Comparison of ENCODE assay signal across 7 mouse cellular contexts in the genomic region with DNA sequence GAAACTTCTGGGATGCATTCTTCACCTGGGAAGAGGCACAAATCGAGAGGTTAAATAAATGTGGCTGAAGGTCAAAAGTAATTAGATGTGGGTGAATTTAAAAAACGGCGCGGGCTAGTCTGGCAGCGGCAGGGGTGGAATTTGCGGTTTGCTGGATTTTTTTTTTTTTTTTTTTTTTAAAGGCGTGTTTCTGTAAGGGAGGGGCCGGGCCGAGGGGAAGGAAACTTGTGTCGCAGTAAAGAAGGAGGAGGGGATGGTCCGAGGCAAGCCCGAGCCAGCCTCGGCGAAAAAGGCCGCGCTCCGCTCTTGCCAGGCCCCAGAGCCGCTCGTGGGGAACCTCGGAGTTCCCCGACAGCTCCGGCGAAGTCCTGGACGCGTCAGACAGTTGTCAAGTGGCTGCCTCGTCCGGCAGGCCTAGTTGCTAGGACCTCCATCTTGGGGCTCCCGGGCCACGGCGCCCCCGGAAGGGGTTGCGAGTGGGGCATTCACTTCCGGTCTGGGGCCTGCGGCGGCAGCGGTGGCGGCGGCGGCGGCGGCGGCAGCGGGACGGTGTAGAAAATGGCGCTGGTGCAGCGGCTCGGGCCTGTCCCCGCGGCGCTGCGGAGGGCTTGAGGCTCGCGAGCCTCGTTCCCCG. TPM values are rescaled to one million over a fixed set of nuclear protein-coding genes. Genes with fewer than 3 reads are reported as not detected.
A peak's percentile ranks its signal among the peaks of the same experiment; 100 is the strongest.
DNase-seq lines count a peak whose midpoint lies in the region; ATAC-seq lines count a peak whose summit lies in the region.

Gene Tnrc6a (plus strand): TSS at position 221 of the 634 bp plus-strand sequence.

- peak within 1 kb of the TSS; percentile 100 for H3K4me3 ChIP-seq in intestine, embryonic 15.5 days (replicated peaks)
- peak within 1 kb of the TSS; percentile 98 for H3K4me3 ChIP-seq in midbrain, embryonic 10.5 days

- H3K9ac ChIP-seq in intestine, embryonic 15.5 days: peak within 1 kb of the TSS; percentile 98

- H3K27ac ChIP-seq in intestine, embryonic 15.5 days: peak within 1 kb of the TSS; percentile 96
- H3K27ac ChIP-seq in midbrain, embryonic 10.5 days (replicated peaks): peak within 1 kb of the TSS; percentile 100

- no peaks in the 10 kb centered on the region for H3K27me3 ChIP-seq in intestine, embryonic 15.5 days (replicated peaks)
- no peaks in the 10 kb centered on the region for H3K27me3 ChIP-seq in midbrain, embryonic 10.5 days (ENCODE audit: low read depth, poor library complexity, severe bottlenecking)

- intact Hi-C loops in gastrocnemius, postnatal 36 days (cut with DNase I): no loop called here
- intact Hi-C loops in left cerebral cortex, postnatal 25 days (cut with DNase I): loop anchor here (1.0 to 2.0 kb wide), 2 partner anchors 39 to 57 kb away; no protein-coding TSS in a partner anchor

- DNase-seq in adrenal gland, adult 18-20 months (ENCODE audit: low spot score in 2 of 2): peak; percentile 93
- DNase-seq in embryo, embryonic 11 days: peak; percentile 94
- peak; percentile 91 to 96 for DNase-seq in gastrocnemius, postnatal 36 days
- peak; percentile 94 to 95 for DNase-seq in left cerebral cortex, postnatal 25 days (ENCODE audit: low spot score in 2 of 2)
- peak; percentile 96 for DNase-seq in midbrain, embryonic 10.5 days (ENCODE audit: low spot score)
- peak; percentile 89 for DNase-seq in right cerebral cortex, postnatal 4 days

- no peaks in the 10 kb centered on the region for H3K36me3 ChIP-seq in intestine, embryonic 15.5 days
- H3K36me3 ChIP-seq in midbrain, embryonic 10.5 days: peaks cover 22% of the 10 kb centered on the region

- peaks cover 9% of the 10 kb centered on the region; the same call in 1 of the 2 replicates for H3K4me1 ChIP-seq in intestine, embryonic 15.5 days (replicated peaks)
- H3K4me1 ChIP-seq in midbrain, embryonic 10.5 days: peaks cover 25% of the 10 kb centered on the region

- WGBS in intestine, embryonic 15.5 days: 0% methylated on average over 52 of the region's 55 CpGs
- 0% methylated on average over 54 of the region's 55 CpGs for WGBS in midbrain, embryonic 10.5 days

- no peaks in the 10 kb centered on the region for H3K9me3 ChIP-seq in intestine, embryonic 15.5 days
- H3K9me3 ChIP-seq in midbrain, embryonic 10.5 days (replicated peaks): no peaks in the 10 kb centered on the region

- ATAC-seq in intestine, embryonic 15.5 days: peak; percentile 98

- H3K4me2 ChIP-seq in intestine, embryonic 15.5 days (replicated peaks): peak within 1 kb of the TSS; percentile 61

RNA-seq across cellular contexts. Expression of gene Tnrc6a, which starts in this region (rescaled TPM):
- total RNA-seq in adrenal gland, adult 18-20 months (2021): 10 to 100 TPM; 39.7 to 45.9 TPM
- 10 to 100 TPM; 15.5 to 22.5 TPM for total RNA-seq in gastrocnemius, postnatal 36 days (2021)
- 27.2 and 38.3 TPM in 2 replicates for polyA plus RNA-seq in intestine, embryonic 15.5 days (2015; fragmentation: Nextera tagmentation; extraction: Ambion mirVana)
- total RNA-seq in left cerebral cortex, postnatal 25 days (2021): 10 to 100 TPM; 49.6 to 54.1 TPM
- 57.2 and 58.2 TPM in 2 replicates for polyA plus RNA-seq in midbrain, embryonic 10.5 days (2016; fragmentation: Nextera tagmentation; extraction: Ambion mirVana)

Comparison
In these comparisons a context has a peak if more than half of its experiments do, and no peak if none do; other contexts are left out.
1. Peak in every context shown above with its lines: DNase-seq, ATAC-seq, H3K4me3 ChIP-seq and H3K27ac ChIP-seq.